Mouse (Mus musculus): ENCODE data around the gene Dgkd.

The Dgkd gene

DNA sequence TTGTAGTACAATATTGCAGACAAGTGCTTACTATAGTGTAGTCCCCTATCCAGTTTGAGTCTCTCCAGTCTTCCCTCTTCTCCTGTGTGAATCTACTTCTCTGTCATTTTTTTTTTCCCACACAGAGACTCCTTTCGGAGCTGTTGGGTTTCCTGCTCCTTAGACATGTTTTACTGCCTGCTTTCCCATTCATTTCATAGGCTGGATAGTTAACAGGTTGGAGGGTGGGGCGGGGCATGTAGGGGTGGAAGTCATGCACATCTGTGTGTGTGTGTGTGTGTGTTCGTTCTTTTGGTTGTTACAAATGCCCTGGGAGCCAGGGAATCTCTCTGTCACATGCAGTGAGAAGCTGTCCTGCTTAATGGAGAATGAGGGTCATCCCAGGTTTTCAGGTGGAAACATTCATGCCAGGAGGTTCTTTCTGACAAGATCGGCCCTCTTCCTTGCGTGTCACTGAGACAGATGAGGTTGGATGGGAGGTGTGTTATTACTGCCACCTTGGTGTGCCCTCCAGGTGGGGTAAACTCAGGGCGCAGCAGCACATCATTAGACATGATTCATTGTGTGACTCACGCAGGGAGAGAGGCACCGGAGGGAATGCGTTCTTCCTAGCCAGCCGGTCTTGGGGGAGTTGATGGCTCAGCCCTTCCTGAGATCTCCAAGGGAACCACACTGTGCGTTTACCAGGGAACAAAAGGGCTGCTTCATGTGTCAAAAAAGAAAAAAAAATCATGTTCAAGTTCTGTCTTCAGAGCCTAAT is 4.7 kb upstream of the Dgkd start:
- DNase-seq (ENCODE audit: low read depth): peak; percentile 43

DNA sequence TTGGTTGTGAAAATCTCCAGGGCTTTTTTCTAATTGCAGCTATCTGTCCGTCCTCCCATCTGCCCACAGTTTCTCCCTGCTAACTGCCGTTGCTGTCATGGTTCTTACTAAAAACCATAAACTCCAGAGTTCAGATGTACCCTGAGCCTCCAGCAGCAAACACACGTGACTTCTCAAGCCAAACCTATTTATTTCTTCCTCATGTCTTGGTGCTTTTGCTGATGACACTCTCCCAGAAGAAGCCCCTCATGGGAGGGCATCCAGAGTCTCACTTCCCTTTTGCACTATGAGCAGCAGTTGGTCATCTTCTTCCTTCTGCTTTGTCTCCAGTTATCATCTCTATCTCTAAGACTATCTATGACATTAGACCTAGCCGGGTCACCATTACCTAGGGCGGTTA is 3.8 kb upstream of the Dgkd start:
- no peak for DNase-seq (ENCODE audit: low read depth)

DNA sequence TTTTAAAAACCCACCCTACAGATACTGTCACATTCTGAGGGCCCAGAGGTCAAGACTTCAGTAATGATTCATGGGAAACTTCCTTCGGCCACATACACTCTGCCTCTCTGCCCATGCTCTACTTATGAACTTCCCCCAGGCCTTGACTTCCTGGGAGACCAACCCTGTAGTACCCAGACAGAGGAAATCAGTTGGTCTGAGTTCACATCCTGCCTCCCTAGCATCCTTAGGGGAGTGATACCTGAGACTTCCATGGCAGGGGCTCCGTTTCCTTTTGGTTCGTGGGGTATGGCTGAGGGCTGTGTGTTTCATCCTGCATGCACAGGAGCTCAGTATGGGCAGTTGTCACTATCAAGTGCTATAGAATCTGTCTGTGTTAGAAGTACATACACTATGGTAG is 1.7 kb upstream of the Dgkd start:
- DNase-seq (ENCODE audit: low read depth): no peak

DNA sequence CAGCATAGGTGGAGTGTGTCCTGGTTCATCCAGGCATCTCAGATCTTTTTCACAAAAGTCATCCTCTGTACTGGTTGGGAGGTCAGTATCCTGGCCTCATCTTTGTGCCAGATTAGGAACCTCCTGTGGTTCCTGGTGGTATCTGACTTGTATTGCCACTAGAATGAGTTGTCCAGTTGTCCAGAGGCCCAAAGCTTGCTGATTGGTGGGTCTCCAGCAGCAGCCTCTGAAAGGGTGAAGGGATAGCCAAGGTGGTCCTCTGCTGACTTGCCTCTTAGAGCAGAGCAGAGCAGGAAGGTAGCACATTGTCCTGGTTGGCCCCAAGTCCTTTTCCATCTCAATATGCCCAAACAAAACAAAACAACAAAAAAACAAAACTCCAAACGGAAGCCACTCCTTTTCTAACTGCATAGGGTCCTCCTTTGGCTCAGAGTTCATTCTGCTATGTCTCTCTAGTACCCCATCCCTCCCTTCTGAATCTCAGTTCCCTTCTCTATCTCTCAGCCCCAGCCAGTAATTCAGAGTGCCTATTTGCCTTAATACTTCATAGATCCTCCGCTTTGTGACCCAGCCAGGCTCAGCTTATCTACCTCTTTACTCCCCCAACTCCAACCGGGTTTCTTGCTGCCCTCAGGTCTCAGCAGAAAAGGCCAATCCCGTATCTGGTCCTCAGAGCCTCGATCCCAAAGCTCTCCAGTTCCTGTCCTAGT is 851 bp upstream of the Dgkd start:
- DNase-seq (ENCODE audit: low read depth): no peak

DNA sequence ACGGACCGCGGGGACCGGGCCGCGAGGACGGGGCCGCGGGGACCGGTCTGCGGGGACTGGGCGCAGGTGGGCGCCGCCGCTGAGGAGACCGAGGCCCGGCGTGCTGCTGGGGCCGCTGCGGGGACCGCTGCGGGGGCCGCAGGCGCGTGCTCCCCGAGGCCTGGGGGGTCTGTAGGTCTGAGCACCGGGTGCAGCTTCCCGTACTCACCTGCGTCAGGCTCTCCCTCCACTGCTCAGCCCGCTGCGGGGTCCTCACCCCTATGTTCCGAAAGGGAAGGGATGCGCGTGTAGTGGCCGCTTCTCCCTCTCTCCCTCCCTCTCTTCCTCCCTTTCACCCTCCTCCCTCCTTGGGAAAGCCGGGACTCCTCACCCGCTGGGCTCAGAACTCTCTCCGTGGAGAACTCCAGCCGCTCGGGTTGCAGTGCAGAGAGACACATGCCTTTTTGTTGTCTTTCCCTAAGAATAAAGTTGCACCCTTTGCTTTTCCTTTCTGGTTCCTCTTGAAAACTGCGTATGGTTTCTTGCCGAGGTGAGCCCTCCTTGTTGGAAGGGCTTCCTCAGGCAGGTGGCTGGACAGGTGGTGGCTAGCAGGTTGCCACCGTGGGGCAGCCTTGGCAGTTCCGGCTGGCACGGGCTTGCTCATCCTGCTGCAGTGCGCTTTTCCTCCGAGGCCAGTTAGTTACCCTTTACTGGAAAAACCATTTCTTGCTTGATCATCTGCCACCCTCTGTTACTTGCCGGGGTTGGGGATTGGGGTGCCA is 694 bp downstream of the Dgkd start:
- DNase-seq (ENCODE audit: low read depth): no peak

DNA sequence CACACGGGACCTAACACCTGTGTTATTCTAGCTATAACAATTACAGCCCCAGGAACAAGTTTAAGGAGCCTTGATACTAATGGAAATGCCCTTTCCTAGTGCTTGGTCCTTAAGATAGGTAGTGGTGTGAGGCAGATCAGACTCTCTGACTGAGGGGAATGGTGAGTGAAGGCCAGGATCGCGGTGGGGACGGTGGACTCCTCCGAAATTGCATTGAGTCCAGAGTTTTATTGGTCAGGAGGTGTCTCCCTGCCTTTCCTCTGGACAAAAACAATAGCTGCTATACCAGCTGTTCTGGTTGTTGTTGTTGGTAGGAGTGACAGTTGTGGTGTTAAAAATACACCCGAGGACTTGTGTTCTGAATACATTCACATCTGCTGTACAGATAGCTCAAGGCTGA is 1.3 kb downstream of the Dgkd start:
- DNase-seq (ENCODE audit: low read depth): no peak

DNA sequence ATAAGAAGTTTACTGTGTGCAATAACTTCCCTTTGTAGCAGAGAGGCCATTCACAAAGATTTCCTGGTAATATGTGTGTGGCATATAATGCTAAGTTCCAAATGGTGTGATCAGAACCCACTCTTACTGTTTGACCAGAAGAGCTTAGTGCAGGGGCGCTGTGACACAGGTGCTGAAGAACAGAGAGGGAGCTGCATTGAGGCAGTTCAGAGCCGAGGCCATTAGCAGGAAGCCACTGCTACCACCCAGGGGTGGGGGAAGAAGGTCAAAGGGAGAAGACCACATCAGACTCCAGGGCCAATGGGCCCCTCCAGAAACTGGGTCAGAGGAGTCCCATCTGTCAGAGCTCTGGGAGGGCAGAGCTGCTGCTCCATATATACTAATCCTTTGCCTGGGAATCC is 1.8 kb downstream of the Dgkd start:
- no peak for DNase-seq (ENCODE audit: low read depth)

DNA sequence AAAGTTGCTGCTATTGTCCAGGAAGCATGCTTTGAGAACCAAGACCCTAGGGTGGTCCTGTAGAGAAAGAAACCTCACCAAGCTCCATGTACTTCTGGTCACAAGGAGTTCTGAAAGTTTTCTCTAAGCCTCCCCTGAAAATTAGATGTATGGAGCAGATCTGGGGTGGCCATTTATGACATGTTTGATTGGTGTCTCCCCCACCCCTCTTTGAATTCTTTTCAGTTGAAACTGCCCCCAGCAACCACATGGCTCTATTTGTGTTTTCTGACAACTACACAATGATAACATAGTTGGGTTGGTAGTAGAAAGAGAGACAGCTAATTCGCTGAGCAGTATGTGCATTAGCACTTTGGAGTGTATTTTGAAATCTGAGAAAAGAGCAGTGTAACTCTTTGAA is 2.4 kb downstream of the Dgkd start:
- DNase-seq (ENCODE audit: low read depth): no peak

DNA sequence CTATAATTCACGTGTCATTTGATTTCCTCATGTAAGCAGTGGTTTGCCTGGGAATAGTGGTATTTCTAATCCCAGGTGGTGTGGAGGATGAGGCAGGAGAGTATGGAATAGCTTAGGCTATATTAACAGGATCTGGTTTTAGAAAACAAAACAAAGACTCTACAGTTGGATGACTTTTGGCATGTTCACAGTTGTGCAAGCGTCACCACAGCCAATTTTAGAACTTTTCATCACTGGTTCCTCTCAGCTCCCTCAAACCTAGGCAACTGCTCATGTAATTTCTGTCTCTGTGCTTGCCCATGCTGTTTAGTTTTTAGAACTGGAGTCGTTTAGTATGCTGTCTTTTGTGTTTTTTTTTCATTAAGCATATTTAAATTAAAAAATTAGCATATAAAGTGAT is 3.7 kb downstream of the Dgkd start:
- DNase-seq (ENCODE audit: low read depth): no peak

DNA sequence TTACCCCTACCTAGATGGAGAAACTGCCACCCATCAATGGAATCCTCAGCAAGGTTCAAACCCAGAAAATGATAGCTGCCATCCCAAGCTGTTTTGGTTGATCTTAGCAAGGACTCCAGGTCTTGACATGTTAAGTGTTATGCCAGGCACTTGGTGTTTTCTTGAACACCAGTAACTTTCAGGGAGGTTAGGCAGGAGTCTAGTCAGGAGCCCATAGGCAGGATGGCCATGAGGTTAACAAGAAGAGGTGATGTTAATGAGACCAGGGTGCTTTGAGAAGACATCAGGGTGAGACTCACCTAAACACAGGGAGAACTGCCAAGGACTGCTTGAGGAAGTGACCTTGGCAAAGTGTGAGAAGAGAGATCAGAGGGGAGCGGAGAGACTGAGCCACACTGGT is 4.9 kb downstream of the Dgkd start:
- no peak for DNase-seq (ENCODE audit: low read depth)

DNA sequence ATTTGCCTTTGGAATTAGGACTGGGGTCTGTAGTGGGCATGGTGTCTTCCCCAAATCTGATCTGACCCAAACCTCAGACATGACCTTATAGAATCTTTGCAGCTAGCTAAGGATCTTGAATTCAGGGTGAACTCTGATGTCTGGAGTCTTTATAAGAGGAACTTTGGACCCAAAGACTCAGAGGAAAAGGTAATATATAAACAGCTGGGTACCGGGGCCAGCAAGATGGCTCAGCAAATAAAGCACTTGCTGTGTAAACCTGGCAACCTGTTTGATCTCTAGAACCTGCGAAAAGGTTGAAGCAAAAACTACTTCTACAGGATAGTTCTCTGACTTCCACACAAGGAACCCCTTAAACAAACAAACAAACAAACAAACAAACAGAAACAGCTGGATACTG is 5.4 kb downstream of the Dgkd start:
- no peak for DNase-seq (ENCODE audit: low read depth)

DNA sequence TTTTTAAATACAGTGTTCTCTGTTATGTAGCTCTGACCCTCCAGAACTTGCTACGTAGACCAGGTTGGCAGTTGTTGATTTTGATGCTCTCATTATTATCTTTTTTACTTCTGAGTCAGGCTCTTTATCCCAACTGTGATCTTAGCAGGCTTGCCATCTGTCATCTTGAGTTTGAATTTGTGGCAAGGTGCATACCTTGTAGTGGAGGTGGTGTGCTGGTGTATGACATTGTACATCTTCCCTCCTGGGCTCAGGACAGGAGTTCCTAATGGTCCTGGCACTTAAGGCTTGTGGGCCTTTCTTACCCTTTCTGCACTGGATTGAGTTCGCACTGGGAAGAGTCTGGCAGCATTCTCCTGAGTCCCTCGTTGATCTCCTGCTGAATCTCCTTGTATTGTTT is 10.5 kb downstream of the Dgkd start:
- no peak for DNase-seq (ENCODE audit: low read depth)

DNA sequence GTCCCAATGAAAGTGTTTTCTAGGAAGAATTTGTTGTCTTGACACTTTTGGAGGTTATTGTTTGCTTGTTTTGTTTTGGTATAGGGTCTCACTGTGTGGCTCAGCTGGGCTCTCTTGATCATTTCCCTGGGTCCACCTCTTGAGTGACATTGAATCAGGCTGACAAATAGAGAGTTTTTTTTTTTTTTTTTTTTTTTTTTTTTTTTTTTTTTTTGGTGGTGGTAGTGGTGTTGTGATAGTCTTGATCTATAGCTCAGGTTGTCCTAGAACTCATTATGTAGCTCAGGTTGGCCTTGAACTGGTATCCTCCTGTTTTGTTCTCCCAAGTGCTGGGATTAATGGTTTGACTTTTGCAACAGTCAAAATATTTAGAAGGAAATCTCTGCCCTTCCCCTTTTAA is 11.8 kb downstream of the Dgkd start:
- DNase-seq (ENCODE audit: low read depth): no peak

DNA sequence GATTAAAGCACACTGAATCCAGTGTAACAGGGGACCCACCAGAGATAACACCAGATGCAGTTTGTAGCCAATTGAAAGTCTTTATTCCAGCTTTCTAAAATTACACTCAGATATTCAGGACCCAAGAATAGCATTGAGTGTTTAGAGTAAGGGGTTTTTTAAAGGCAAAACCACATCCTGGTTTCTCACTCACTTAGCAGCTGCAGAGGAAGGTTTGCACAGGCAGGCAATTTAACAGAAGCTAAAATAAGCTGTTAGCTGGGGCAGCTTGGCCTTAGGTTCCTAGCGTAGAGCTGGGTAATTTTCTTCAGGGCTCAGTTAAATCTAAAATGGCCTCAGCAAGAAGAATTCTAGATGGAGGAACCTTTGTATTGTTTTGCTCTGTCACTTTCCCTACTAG is 13.6 kb downstream of the Dgkd start:
- no peak for DNase-seq (ENCODE audit: low read depth)

DNA sequence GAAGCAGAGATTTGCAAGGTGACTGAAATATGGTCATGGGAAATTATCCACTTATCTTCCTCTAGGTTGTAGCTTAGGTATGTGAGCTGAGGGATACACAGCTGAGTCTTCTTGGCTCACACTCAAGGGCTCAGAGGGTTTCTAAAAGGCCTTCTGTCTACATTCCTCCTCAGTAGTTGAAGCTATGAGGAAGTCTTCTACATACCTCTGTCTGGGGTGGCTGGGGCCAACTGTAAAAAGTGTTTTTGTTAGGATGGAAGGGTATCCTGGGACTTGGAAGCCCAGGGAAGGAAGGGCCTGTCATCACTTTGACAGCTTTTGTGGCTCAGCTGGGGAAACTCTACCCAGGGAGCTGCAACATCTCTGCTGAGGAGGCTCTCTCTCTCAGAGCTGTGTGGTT is 18.5 kb downstream of the Dgkd start:
- peak; percentile 58 for DNase-seq (ENCODE audit: low read depth)

DNA sequence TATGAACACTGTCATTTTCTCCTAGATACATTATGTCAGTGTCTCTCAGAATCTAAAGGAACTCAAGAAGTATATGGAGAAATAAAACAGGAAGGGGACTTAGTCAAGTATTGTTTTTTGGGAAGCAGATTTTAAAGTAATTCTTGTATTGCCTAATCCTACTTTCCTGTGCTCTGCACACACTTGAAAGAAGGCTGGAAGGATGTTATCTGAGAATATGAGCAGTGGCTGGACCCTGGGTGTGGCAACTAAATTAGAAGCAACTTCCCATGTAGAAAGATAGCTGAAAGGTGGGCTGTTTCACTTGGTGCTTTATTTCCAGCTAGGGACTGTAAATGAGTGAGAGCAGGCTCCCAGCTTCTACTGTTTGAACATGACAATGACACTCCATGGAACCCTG is 20.0 kb downstream of the Dgkd start:
- no peak for DNase-seq (ENCODE audit: low read depth)

DNA sequence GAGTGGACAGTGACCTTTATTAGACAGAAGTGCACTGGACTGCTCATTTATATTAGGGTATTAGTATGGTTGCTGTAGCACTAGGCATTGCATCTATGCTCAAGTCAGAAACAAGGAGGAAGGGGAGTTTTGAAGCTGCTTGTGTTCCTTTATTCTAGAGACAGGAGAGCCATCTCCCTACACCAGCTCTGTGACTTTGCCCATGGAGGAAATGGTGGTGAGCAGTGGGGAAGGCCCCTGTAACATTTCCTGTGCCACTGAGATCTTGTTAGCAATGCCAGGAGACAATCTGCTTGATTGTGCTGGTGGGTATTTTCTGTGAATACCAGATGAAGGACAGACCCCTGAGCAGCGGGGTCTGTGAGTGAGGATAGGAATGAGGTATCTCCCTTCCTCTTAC is 23.0 kb downstream of the Dgkd start:
- no peak for DNase-seq (ENCODE audit: low read depth)

DNA sequence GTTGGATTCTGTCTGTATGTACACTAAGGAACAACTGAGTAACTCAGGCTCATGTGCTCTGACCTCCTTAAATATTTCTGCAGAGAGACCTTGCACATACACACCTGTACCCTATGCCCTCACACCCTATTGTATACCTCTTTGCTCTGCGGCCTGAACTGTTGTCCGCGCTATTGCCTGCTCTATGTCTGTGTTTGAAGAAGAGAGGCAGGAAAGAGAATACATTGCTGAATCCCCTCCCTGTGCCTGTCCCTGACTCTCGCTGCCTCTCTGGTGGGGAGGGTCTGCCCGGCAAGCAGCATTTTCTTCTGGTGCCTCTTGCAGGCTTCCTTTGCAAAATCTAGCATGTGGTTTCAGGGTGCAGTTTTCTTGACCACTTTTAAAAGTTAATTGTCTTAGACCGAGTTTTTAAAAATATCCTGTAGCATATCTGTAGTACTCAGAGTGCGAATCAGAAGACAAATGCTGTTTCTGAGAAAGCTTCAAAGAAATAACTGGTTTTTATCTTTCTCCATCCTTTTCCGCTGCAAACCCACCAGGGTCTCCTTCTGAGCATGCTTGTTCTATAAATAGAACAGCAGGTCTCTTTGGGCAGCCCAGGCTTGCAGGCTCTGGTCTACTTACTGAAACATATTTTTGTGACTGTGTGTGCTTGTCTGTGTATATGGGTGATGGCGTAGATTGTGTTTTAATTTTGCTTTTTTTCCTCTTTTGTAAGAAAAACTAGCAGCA is 24.6 kb downstream of the Dgkd start:
- no peak for DNase-seq (ENCODE audit: low read depth)

DNA sequence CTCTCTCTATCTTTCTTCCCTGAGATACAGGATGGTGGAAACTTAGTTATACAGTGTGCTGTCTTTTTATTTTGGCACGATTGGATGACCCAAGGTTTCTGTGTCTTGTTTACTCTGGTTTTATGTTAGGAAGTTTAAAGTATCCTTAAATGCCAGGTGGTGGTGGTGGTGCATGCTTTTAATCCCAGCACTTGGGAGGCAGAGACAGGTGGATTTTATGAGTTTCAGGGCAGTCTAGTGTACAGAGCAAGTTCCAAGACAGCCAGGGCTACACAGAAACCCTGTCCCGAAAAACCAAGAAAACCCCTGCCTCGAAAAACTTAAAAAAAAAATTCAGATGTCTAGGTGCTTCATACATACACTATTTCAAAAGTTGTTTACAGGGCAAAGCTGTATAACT is 25.9 kb downstream of the Dgkd start:
- no peak for DNase-seq (ENCODE audit: low read depth)

DNA sequence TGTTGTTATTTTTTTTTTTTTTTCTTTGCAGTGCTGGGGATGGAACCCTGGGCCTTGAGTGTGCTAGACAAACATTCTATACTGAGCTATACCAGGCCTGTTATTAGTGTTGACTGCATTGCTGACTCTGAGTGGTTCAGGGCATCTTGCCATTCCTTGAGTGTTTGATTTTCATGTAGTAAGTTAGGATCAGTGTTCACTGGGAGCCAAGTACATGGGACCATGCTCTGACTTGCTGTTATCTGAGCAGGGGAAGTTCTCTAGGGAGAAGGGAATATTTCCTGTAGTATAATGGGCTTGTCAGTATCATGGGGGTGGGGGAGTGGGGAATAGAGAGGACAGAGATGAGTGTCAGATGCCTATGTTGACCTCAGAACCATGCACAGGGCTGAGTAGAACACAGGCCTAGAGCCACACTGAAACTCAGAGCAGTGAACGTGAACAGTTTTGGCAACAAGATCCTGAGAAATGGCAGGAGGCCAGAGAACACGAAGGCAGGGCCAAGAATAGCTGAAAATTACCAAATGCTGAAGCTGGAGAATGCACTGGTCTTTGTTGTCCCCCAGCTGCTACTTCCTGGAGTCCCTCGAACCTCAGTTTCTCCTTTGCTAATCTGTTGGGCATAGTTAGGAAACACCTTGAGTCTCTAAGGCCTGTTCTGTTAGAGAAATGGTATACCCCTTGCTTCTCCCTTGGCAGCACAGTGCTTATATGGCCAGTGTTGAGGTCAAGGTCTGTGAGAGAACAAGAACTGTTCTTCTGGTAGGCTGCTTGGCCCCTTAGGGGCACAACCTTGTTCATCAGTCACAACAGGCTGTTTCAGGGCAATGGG is 26.6 kb downstream of the Dgkd start:
- peak; percentile 89 for DNase-seq (ENCODE audit: low read depth)

DNA sequence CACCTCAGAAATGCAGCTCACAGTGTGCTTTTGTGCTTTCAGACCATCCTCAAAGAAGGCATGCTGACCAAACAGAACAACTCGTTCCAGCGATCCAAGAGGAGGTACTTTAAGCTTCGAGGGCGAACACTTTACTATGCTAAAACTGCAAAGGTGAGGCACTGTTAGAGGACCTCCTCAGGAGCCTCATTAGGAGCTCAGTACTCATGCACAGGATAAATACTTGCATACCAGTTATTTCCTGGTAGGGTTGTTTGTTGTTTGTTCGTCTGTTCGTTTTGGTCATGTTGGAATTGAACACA is 27.2 kb downstream of the Dgkd start:
- no peak for DNase-seq (ENCODE audit: low read depth)

DNA sequence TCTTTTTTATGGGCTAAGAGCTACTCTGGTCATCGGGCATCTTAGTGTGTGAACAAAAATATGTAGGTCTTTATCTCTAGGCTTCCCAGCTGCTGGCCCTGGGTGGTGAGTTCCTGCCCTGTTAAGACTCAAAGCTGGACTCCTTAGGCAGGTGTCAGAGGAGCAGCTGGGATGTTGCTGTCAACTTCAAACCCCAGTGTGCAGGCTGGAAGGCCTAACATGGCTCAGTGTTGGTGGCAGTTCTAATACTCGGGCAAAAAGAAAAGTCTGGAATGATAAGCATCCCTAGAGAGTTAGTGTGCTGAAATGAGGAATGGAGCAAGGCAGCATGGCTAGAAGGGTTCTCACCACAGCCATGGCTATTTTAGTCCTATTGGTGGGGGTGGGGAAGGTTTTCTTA is 27.8 kb downstream of the Dgkd start:
- peak; percentile 43 for DNase-seq (ENCODE audit: low read depth)
